Mouse (Mus musculus): Measurements from ENCODE around the gene Prnp.

The Prnp gene

DNA sequence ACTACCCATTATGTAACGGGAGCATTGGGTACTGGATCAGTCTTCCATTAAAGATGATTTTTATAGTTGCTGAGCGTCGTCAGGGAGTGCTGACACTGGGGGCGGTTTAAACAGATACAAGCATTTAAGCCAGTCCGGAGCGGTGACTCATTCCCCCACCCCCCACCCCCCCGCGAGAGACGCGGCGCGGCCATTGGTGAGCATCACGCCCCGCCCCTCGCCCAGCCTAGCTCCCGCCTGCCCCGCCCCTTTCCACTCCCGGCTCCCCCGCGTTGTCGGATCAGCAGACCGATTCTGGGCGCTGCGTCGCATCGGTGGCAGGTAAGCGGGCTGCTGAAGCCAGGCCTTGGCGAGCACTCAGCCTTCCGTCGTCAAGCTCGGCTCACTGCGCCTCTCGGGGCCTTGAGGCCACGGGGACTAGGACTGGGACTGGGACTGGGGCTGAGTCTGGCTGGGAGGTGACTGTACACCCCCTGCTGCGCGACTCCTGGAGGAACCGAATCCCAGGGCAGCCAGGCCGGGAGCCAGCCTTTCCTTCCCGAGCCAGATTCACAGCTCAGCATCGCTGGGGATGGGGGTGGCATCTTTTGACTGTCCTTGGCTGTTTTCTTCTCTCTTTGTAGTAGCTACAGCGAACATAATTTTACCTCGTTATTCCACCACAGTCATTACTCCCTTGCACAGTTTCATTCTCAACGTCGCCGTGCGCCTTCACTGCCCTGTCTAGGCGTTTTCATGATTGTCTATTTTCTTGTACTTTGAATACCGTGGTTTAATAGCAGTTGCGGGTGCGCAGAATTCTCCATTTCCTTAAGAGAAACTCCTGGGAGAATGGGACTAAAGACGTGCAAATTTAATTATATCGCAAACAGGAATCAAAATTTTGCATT is at the start of gene Prnp, which contains the start of gene Prn:
TSS of gene Prnp (plus strand) at position 246 of the 890 bp plus-strand sequence.
TSS of gene Prn (plus strand) at position 275 of the 890 bp plus-strand sequence.
- in situ Hi-C loops (cut with MboI, MseI): no loop called here

DNA sequence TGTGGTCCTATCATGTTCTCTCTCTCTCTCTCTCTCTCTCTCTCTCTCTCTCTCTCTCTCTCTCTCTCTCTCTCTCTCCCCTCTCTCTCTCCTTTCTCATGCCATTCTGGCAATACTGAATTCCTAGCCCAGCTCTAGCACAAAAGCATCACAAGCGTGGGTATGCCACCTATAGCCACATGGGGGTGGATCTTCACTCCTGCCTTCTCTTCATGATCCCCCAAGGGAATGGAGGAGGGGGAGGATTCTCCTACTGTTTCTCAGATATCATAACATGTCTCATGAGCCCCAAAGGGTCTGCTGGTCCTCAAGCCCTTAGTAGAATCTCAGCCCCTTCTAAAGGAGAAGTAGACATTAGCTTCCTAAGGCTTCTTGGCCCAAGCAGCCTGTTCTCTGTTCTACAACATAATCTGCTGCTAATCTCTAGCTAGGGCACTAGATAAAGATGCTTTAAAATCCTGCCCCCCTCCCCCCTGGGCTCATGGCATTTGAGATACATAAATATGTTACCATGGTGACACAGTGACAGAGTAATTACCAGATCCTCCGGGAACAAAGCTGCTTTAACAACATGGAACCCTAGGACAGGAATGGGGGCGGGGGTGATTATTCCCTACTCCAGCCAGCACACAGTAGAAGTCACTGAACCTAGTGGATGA is 47.0 kb upstream of the Prnp start:
- in situ Hi-C loops (cut with MboI, MseI): no loop called here

DNA sequence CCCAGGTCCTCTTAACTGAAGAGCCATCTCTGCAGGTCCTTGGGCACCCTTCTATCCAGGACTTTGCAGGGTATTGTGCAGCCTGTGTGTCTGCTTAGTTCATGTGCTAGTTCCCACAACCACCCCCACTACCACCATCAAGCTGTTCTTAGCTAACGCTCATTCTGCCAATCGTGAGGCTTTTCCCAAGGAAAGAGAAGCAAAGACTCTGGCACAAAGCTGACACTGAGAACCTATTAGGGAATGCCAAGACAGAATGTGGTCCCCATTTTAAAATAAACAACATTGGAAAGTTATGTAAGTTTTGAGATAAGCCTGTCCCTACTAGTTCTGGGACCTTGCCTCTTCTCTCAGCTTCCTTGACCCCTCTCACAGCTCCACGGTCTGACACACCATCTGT is 46.3 kb upstream of the Prnp start:
- in situ Hi-C loops (cut with MboI, MseI): no loop called here

DNA sequence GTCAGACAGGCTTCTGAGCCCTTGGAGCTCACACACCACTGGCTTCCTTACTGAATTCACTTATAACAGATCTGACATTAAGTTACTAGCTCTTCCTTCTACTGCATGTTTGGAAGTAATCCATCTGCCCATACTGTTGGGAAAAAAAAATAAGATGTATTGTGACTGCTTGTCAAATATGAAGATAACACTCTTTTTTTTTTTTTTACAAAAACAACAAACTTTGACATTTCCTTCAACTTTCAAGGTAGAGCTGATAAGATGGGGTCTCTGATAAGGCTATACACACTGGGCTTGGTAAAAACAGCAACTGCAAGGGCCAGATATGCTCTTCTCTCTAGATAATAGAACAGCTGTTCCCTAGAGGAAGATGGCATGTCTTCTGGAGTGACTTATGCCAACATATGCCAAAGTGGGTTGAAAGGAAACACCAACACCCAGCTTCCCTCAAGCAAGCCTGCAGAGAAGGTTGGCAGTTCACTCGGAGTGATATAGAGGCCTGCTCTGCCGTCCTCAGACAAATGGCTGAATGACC is 45.4 kb upstream of the Prnp start:
- in situ Hi-C loops (cut with MboI, MseI): no loop called here

DNA sequence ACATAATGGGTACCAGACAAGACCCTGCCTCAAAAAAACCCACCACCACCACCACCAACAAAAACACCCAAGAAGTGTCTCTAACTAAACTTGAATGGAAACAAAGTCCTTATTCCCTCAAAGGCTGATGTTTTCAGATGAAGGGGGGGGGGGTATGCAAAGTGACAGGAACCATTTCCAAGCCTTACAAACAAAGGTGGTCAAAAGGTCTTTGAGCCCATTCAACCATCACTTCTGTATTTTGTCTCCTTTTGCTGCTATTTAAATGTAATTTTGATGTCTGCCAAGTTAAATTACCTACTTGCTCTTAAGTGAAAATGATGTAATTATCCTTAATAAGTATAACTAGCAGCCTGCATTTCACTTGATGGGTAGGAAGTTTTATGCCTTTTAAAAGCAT is 43.1 kb upstream of the Prnp start:
- in situ Hi-C loops (cut with MboI, MseI): no loop called here

DNA sequence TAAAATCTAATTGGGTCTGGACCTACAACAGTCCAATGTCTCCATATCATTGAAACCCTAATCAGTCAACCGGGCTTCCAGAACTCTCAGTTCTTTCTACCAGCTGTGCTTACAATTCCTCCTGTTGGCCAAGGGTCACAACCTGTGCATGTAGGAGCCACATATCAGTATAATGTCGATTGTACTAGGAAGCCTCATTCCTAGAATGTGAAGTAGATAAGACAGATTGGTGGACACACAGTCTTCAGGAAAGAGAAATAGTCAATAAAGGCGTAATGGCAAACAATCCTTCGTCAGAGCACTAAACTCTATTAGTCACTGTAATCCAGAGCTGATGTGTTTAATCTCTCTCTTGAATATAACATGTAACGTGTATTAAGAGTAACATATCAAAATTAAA is 40.7 kb upstream of the Prnp start:
- in situ Hi-C loops (cut with MboI, MseI): no loop called here

DNA sequence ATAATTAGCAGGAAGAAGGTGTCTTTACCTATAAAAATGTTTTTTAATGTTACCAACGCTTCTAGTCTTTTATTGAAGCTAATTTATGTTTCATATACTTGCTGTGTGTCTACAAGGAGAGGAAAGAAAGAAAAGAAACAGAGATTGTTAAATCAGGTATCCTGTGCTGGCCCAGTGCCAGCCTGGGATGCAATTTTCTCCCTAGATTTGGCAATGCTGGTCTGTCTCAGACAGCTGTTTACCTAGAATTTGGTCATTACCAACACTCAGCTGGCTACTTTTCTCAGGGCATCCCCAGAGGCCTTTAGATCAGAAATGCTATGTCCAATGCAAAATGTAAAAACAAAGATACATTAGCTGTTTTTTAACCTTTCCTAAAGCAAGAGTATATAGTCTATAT is 36.4 kb upstream of the Prnp start:
- in situ Hi-C loops (cut with MboI, MseI): no loop called here

DNA sequence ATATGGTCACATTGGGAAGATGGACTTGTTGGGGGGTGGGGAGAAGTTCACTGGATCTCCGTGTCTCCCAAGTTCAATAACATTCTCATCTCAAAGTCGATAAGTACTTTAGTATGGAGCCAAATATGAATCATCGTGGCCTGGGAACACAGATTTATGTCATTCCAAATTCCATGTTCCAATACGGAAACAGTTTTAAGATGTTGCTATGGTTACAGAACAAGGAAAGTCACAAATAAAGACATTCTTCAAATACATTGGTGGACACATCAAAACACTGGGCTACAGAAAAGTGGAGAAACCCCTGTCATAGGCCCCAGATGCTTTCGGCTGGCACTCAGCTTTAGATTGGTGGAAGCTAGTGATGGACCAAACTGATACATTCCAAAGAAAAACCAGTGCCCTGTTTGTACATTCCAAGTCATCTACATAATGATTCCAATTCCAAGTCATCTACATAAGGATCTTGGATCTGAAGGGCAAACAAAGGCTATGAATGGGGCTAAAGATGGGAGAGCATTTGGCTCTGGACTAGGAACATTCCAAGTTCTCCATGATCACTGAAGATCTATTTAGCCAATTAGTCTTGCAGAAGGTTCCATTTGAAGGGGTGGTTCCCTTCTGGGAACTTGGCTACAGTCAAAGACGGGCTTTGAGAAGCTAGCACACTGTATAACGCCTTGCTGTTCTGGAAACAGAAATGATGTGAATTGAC is 33.0 kb upstream of the Prnp start:
- in situ Hi-C loops (cut with MboI, MseI): no loop called here

DNA sequence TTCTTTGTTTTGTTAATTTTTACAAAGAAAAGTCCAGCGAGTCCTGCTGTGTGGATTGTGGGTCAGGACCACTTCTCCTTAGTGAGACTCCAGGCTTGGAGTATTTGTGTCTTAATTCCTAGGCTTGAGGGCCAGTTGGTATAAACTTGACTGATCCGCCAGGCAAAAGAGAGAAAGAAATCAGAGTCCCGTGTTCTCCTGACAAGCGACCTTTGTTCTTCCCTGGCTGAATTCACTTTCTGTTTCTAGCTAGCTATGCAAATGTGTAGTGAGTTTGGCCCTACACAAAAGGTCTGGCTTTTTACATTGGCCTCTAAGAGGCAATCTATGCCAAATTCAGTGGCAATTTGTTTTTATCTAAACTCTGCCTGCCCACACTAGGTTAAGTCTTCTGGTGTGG is 28.0 kb upstream of the Prnp start:
- in situ Hi-C loops (cut with MboI, MseI): no loop called here

DNA sequence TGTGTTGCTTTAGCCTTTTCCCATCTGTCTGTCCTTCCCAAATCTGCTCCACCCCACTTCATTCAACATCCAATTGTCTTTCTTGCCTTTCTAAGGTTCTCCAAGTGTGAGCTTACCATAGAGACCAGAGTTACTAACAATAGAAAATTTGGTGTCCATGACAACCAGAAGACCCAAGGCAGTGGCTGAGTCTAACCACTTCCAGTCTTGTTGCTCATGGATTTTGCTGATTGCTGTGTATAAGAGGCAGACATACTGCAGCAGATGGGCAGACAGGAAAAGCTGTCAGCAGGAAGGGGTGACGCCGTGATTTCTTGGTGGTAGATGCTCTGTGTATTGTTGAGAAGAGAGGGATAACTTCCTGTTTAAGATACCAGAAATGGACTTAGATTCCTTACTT is 26.6 kb upstream of the Prnp start:
- in situ Hi-C loops (cut with MboI, MseI): no loop called here

DNA sequence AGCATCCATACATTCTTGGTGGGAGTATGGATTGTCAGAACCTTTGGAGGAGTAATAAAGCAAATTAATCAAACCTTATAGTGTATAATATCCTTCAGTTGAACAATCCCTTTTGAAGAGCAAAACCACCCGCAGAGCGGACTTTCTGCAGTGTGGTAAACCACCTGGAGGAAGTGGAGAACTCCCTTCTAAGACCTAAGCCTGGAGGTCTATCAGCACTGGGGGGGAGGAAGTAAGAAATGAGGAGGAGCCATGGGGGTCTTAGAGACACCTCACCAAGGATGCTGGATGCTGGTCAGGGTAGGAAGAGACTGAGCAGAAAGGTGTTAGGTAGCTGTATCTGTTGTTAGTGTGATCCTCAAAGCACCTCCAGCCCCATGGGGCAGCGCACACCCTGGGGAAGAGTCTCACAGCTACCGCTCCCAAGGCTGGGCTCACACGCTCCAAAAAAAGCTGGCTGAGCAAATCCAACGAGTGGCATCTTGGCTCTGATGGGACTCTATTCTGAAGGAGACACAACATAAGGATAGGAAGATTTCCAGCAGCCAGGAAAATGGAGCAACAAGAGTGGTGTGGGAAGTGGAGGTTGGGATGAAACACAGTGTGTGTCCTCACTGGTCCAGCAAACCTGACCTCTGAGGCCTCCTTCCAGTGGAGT is 23.1 kb upstream of the Prnp start:
- in situ Hi-C loops (cut with MboI, MseI): no loop called here

DNA sequence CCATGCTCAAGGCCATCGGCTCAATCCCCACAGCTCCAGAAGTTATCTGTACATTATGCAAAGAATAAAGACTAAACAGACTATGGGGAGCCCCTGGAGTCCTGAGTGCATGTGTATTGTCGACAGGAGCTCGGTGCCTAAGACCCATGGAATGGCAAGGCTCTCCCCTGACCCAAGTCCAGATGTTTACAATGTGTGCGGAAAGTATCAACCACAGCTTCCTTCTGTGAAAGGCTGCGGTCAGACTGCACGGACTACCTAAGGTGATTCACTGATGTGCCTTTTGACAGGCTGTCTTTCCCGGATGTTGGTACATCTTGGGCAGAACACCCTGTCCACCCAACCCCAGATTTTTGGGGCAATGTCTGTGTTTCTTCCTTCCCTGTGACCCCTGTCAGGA is 21.5 kb upstream of the Prnp start:
- in situ Hi-C loops (cut with MboI, MseI): no loop called here

DNA sequence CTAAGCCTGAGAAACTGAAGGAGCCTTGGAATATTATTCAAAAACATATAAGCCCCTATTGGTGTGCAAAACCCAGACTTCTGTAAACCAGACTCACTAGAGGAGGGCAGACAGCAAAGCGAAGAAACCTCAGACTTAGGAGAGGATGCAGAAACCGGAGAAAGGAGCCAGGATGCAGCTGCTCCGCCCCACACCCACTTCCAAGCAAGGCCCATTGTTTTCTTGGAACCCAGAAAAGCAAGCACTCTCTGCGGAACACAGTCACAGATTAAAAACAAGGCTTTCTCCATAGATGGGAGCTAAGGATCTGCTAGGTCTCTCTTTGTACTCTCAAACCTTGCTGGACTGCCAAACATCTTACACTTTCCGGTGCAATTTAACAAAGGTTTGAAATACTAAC is 17.2 kb upstream of the Prnp start:
- in situ Hi-C loops (cut with MboI, MseI): loop anchor here (10.0 kb wide), 1 partner anchor 62 kb away; the partner anchor contains the start of gene Prnd

DNA sequence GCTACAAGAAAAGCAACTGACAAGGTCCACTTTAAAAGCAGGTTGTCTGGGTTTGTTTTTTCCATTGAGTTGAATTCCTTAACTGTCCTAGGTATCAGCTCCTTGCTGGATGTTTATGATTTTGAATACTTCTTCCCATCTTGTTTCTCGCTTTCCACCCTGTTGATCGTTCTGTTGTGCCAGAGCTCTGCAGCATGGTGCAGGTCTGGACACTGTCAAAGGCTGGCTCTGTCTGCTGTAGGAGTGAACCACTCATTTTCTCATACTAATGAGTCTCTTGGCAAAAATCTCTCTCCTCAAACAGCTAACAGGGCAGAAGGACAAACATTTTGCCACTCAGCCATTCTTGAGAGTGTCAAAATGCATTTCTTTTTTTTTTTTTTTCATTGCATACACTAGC is 14.6 kb upstream of the Prnp start:
- in situ Hi-C loops (cut with MboI, MseI): loop anchor here (10.0 kb wide), 1 partner anchor 60 kb away; the partner anchor contains the start of gene Prnd

DNA sequence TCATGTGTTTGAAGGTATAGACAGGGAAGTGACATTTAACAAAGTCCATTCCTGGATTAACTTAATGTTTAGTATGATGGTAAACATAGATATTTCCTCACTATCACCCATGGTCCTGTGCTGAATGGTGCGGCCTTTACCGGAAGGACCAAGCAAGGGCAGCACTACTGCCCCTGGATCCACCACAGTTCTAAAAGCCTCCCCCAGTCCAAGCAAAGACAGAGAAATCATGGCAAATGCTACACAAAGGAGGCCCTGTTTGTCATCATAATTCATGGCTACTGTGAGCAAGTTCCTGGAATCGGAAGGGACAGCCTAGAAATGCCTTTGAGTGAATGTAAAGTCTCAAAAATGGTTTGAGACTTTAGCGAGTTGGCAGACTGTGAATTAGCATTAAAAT is 13.7 kb upstream of the Prnp start:
- in situ Hi-C loops (cut with MboI, MseI): loop anchor here (10.0 kb wide), 1 partner anchor 59 kb away; the partner anchor contains the start of gene Prnd

DNA sequence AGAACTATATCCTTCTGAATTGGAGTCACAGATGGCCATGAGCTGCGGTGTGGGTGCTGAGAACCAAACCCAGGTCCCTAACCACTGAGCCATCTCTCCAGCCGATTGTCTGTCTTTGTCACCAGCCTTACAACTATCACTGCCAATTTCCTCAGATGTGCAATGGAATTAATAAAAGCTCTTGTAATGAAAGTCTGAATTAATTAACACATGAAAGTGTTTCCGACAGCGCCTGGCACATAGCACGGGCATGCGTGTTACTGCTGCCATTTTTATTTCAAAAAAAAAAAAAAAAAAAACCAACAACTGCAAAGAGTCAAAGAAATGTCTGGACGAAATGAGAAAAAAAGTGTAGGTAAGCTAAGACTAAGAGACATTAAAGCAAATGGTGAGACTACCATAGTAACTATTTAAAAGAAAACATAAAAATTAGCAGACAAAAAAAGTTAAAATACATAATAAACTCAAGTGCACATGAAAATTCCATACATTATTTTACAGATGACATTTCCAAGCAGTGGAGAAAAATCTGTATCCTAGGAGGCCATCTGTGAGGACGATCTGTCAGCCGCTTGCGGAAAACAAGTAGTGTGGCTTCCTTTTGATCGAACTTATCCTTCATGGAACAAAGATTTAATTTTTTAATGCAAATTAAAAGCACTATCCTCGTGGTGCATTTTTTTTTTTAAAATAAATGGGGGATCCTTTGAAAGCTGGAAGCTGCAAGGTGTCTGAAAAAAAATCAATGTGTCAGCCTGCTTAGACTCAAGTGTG is 12.2 kb upstream of the Prnp start:
- in situ Hi-C loops (cut with MboI, MseI): loop anchor here (10.0 kb wide), 1 partner anchor 57 kb away; the partner anchor contains the start of gene Prnd

DNA sequence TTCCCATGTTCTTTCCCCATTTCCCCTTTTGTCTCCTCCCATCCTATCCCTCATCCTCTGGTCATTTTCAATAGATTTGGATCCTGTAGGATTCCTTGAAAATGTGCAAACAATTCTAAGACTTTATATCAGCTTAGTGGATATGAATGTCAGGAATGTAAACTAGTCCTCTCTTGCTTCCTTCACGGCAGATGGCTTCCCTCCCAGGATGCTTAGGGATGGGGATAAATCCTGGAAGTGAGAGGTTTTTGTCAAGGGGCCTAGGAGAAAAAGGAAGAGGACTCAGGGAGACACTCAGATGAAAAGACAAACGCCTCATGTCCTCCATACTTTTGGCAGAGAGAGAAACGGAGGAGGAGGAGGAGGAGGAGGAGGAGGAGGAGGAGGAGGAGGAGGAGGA is 7.3 kb upstream of the Prnp start:
- in situ Hi-C loops (cut with MboI, MseI): no loop called here

DNA sequence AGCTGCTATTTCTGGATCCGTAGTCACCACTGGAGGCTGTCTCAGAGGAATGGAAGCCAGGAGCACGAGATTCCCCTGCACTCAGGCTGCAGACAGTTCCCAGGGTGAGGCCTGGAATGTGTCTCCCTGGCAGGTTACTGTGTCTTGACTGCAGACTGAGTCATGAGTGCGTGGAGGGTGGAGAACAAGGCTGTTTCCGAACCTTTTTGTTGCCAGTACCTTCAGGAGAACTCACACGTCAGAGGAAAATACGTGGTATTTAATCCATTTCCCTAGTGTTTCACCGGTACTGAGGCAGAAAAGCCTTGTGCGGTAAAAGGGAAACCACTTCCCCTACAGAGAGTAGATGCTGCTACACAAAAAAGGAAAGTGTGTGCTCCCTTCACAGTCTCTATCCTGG is 6.9 kb upstream of the Prnp start:
- in situ Hi-C loops (cut with MboI, MseI): no loop called here

DNA sequence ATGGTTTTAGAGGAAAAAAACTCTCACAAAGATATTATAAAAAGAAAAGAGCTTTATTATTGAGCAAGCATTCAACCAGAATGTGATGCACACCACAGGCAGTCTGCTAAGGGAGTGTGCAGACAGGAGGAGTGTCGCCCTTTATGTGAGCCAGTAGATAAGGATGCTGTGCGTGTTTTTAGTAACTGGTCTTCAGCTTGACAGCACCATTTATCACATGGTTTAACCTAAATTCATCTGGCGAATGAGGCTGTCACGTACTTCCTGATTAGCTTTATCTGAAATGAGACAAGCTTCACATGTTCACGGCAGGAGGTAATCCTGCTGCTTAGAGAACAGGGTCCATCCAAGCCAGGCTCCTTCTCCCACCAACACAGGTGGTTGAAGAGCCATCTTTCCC is 4.7 kb upstream of the Prnp start:
- in situ Hi-C loops (cut with MboI, MseI): no loop called here

DNA sequence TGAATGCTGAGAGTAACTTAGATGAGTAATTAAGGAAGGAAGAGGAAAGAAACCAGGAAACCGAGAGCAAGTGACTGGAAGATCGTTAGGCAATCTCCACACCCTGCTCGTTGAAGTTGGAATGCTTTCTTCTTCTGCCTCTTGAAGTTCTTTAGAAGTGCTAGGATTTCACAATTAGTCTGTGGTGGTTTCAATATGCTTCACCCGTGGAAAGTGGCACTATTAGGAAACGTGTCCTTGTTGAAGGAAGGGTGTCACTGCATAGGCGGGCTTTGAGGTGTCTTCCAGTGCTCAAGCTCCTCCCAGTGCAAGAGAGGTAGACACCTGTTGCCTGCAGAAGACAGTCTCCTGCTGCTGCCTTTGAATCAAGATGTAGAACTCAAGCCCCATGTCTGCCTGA is 4.0 kb upstream of the Prnp start:
- in situ Hi-C loops (cut with MboI, MseI): no loop called here

DNA sequence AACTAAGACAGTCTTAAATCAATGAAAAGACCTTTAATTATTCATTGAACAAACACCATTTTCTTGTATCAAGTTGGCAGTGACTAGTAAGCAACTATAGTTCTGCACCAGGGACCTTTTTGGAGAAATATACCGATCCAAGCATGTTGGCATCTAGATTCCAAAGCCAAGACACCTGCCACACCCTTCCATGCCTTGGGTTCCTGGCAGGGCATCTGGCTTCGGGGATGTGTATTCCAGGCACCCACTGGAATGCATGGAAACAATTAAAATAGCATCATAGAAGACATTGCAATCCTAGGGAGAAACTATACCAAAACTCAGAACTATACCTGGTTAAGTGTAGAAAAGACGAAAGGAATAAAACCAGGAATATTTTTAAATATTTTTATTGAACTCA is 3.5 kb upstream of the Prnp start:
- in situ Hi-C loops (cut with MboI, MseI): no loop called here
